Mouse (Mus musculus) cerebellum, postnatal 4 days (tissue): ENCODE results near the gene Sun1.

Source experiments
- DNase-seq, 2 experiments: peaks; one replicate each; pipeline ENCODE4 v3.0.0; 2022; ENCODE audit warnings: low spot score in 2 of 2, mixed read lengths in 1 of 2

Sun1 gene

DNA sequence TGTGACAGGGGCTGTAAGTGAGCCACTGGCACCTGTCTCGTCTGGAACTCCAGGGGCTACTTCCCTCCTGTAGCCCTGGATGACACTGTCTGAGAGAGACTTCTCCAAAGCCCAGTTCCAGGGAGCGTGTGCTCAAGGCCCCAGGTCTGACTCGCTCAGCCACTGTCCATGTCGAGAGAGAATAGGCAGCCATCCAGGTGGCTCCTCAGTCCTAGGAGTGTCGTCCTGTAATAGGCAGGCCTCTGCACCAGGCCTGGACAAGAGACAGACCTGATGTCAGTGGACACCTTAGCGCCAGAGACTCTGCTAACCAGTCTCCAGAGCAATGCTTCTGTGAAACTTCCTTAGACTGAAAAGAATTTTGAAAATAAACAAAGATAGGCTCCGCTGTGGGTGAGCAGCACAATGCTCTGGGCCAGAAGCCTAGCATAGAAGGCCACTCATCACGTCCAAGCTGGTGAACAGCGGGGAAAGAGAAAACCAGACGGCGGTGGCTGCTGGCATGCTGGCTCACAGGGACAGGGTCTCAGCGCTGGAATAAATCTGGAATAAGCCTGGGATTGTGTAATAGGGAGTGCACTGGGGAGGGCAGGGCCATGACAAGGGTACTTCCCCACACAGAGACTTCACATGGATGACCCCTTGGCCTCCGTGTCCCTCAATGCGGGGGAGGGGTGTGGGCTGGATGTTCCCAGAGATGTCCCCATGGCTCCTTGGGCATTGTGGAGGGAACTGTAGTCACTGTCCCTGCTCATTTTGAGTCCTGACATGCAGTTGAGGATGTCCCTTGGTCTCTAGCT, 85.9 kb downstream of the Sun1 start:
- DNase-seq: no peak

DNA sequence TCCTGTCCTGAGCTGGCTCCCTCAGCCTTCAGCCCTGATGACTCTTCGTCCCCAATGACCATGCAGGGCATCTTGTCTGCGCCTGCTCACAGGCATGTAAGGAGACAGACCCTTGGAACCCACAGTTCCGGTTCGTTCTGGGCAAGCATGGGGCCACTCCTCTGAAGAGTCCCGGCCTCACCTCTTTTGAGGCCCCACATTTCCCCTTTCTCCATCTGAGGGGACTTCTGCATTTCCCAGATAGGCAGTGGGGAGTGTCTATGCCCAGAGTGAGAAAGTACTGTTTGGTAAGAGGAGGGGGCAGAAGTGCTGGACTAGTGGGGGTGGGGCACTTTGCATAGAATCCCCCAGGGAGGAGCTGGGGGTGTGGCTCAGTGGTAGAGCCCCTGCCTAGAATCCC, 86.7 kb downstream of the Sun1 start:
- DNase-seq: no peak

DNA sequence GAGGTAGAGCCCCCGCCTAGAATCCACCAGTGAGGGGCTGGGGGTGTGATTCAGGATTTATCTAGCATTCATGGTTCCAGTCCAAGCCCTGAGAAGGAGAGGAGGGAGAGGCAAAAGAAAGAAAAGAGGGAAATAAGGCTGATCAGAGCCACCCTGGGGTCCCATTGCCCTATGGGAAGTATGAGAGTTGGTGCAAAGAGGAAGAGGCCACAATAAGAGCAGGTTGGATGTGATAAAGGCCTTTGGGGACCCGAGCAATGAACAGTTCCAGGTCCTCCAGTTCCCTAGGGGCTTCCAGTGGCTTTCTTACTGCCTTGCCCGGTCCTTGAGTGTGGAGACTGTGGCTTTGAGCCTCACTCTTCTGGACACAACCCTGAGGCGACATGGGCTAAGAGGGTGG, 87.3 kb downstream of the Sun1 start:
- DNase-seq: no peak

DNA sequence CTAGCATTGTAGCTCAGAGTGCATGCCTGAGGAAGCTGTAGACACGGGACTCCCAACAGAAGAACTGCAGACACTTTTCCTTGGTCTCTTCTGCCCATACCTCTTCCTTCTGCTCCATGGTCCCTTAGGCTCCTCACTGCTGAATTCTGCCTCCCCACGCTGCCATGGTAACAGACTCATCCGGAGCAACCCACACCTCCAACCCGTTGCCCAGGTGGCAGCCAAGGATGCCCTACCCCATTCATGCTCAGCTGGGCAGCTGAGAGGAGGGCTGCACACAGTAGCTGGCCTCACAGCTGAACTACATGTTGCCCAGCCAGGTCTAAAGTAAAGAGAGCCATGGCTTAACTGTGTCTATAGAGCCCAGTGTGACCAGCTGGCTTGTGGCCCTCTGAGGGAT, 88.2 kb downstream of the Sun1 start:
- DNase-seq: no peak

DNA sequence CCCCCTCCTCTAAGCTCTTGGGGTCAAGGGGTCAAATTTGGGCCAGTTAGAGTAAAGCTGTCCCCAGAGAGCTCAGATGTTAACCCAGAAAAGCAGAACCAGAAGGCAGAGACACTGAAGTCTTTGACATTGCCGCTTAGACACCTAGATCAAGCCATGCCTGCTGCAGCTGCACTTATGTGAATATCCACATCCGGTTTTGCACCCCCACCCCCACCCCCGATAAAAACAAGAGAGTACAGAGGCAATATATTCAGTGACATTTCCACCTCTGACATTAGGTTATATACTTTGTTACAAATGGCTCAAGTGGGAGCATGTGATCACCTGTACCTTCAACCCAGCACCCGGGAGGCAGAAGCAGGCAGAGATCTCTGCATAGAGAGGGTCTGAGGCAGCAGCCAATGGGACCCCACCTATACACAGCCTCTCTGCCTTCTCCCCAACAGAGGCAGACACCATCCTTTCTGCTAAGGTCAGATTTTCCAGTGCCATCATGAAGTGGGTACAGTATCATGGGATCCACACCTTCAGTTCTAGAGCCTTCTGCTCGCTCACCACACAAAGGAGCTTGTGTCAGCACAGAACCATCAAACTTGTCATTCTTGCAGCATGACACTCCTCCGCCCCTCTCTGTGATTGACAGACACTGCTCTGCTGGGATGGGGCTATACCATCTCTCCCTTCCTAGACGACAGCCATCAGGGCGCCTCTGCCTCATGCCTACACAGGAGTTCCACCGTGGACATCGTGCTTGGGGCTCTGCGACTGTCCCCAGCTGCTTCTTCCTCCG, 90.2 kb downstream of the Sun1 start:
- DNase-seq: no peak

DNA sequence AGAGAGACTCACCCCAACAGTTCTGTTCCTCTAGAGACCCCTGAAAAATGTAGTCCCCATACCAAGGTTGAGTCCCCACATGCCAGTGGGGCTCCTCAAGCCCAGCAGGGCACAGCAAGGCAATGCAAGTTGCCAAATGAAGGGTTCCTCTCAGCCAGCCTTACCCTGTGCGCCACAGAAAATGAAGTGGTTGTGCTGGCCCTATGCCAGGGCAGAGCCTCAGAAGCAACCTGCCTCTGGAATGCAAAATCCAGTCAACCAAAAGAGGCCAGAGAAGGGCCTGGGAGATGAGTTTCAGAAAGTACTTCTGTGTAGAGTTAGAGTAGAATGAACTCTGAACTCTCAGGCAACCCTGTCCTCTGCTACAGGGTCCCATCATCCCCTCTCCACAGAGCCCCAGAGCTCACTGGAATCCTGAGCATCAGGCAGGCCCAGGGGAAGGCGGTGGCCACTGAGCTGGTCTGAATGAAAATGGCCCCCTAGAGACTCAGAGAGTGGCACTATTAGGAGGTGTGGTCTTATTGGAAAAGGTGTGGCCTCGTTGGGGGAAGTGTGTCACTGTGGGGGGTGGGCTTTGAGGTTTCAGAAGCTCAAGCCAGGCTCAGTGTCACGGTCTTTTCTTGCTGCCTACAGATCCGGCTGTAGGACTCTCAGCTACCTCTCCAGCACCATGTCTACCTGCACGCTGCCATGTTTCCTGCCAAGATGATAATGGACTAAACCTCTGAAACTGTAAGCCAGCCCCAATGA, 91.5 kb downstream of the Sun1 start:
- DNase-seq: no peak

DNA sequence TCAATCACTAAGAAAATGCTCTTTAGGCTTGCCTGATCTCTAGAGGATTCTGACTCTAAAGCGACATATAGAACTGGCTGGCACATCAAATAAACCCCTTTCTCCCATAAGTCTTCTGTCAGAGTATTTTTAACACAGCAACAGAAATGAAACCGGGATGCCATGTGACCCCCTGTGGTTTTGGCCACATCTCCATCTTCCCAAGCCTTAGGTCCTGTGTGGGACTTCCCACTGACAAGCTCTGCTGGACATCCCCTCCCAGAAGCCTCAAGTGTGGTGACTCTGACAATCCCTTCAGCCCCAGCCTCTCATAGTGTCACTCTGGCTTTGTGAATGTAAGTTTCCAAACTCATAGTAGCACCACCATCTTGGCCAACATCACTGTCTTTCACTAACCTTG, 93.7 kb downstream of the Sun1 start:
- no peak for DNase-seq

DNA sequence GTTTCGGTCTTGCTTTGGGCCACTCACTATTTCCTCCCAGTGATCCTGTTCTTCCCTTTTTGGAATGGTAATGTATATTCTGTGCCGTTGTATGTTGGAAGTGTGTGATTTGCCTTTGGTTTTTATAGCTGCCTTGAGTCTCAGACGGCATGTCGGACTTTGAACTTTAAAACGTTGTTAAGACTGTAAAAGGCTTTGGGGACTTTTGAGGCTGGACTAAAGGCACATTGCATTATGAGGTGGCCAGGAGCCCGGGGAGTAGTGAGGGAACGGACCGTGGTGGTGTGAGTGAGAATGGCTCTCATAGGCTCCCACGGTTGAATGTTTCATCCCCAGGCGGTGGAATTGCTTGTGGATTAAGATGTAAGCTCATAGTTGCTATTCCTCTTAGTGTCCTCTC, 96.7 kb downstream of the Sun1 start:
- DNase-seq: no peak

DNA sequence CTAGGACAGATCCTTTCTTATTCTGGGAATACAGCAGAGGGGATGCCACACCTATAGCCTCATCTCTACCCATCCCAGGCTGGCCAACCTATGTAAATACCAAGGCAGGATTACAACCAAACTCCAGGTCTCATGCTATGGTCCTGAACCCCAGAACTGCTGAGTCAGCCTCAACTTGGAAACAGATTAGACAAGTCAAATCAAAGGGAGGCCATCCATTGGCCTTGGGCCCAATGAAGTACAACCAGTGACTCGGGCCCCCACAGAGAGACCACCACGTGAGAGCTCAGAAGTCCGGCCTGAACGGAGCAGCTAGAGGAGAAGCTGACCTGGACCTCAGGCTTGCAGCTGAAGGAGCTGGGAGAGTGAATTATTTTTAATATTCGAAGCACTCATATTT, 97.3 kb downstream of the Sun1 start:
- no peak for DNase-seq
